Mouse (Mus musculus) urinary bladder, adult 18-20 months (tissue): ENCODE measurements around the gene Olfr259.

Experiments used
- DNase-seq, 2 experiments: peaks; one replicate each; pipeline ENCODE4 v3.0.0; 2022; ENCODE audit warnings: low spot score in 2 of 2, mixed read lengths in 2 of 2

The Olfr259 gene

DNA sequence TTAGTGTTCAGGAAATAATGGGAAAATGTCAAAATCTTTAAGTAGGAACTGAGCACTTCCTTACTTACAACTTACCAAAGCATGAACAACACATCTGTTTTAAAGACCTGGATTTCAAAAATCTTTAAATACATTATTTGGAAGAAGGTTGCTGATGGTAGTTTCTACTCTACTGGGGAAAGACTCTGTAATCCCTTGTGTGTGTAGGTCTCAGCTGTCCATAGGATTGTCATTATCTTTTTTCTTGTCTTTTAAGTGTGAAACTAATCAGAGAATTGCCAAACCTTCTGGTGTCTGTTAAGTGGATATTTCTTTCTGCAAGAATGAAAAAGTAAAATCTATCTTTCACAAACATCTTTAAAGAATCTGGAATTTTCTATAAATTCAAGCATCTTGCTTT lies at the start of gene Olfr259:
Gene Olfr259 (minus strand): TSS at position 101 of the 400 bp plus-strand sequence.
- no peak for DNase-seq

- no peak for DNase-seq
Observed at GRCm38 (mm10) chr2:87152524-87152923, 38.2 kb upstream of the Olfr259 start, which contains the start of gene Olfr1111. Gene Olfr1111 (minus strand): TSS chr2:87152624.

DNA sequence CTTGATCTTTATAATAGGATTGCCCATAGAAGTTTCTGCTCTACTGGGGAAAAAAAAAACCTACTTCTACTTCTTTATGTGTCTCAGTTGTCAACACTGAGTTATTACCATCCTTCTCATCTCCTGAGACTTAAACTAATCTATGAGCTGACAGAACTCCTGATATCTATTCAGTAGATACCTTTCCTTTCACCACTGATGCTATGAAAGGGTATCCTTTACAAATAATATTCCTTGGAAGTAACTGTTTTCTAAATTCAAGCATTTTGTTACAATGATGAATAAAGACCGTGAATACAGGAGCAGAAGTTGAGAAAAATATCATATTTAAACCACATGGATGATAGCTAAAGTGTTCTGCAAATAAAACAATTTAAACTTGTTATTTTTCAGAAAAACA lies 25.8 kb upstream of the Olfr259 start, which contains the start of gene Olfr1110:
Gene Olfr1110 (minus strand): TSS at position 101 of the 400 bp plus-strand sequence.
- DNase-seq: no peak

DNA sequence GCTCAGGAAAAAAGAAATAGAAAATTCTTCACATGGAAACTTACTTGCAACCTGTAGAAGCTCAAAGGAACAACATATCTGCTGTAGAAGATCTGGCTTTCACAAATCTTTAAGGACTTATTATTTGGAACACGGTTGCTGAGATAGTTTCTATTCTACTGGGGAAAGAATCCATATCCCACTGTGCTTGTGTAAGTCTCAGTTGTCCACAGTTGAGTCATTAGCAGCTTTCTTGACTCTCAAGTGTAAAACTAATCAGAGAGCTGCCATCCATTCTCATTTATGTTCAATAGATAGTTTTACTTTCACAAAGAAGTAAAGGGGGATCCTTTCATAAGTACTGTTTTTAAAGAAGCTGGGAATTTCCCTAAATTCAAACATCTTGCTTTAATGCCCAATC lies 18.5 kb downstream of the Olfr259 start, which contains the start of gene Olfr1109:
Gene Olfr1109 (minus strand): TSS at position 101 of the 400 bp plus-strand sequence.
- no peak for DNase-seq

GRCm38 (mm10) chr2:87075717-87076116 lies 38.6 kb downstream of the Olfr259 start, which contains the start of gene Olfr1107:
Gene Olfr1107 (minus strand): TSS chr2:87075817.
- DNase-seq: no peak
